Mouse (Mus musculus) cerebellum, postnatal 10 days (tissue): ENCODE data around the gene Rbpj.
"Not testable (repeated sequence)": the region's sequence is repeated elsewhere in the genome, so short reads cannot be mapped to it uniquely, and the experiment has no call there.

ENCODE experiments used
- DNase-seq, 2 experiments: peaks; one replicate each; pipeline ENCODE4 v3.0.0; 2021; ENCODE audit warnings: mixed read lengths in 2 of 2

Gene Rbpj

GRCm38 (mm10) chr5:53599116-53599515 lies 133.2 kb downstream of the Rbpj start:
- DNase-seq: no peak

GRCm38 (mm10) chr5:53602194-53602593 lies 136.2 kb downstream of the Rbpj start:
- peak in 1 of 2 experiments; percentile 16 for DNase-seq

GRCm38 (mm10) chr5:53605450-53605849 lies 139.5 kb downstream of the Rbpj start:
- DNase-seq: no peak

- no peak for DNase-seq
Measured at GRCm38 (mm10) chr5:53607230-53607996, 141.5 kb downstream of the Rbpj start.

GRCm38 (mm10) chr5:53618844-53619243 lies 152.9 kb downstream of the Rbpj start:
- no peak for DNase-seq

- DNase-seq: no peak
Measured at GRCm38 (mm10) chr5:53632026-53632425, 166.1 kb downstream of the Rbpj start.

GRCm38 (mm10) chr5:53636795-53637194 lies 170.8 kb downstream of the Rbpj start:
- no peak for DNase-seq

GRCm38 (mm10) chr5:53637206-53637605 lies 171.3 kb downstream of the Rbpj start:
- no peak for DNase-seq

- peak; percentile 23 to 46 for DNase-seq
Measured at GRCm38 (mm10) chr5:53638647-53639046, 172.7 kb downstream of the Rbpj start.

- DNase-seq: no peak
Measured at GRCm38 (mm10) chr5:53646669-53647068, 180.7 kb downstream of the Rbpj start.

- DNase-seq: no peak
Measured at GRCm38 (mm10) chr5:53647358-53647757, 181.4 kb downstream of the Rbpj start.

GRCm38 (mm10) chr5:53656596-53656995 lies 190.6 kb downstream of the Rbpj start:
- DNase-seq: no peak

GRCm38 (mm10) chr5:53657925-53658324 lies 192.0 kb downstream of the Rbpj start:
- peak; percentile 50 to 59 for DNase-seq

GRCm38 (mm10) chr5:53661508-53661907 lies 195.6 kb downstream of the Rbpj start:
- no peak for DNase-seq

- no peak for DNase-seq
Measured at GRCm38 (mm10) chr5:53662413-53662812, 196.5 kb downstream of the Rbpj start.

- DNase-seq: no peak
Measured at GRCm38 (mm10) chr5:53663665-53664064, 197.7 kb downstream of the Rbpj start.

GRCm38 (mm10) chr5:53668021-53668420 lies 202.1 kb downstream of the Rbpj start:
- no peak for DNase-seq

GRCm38 (mm10) chr5:53670321-53670938 lies 204.5 kb downstream of the Rbpj start:
- DNase-seq: no peak

- no peak for DNase-seq
Measured at GRCm38 (mm10) chr5:53671507-53671906, 205.6 kb downstream of the Rbpj start.

GRCm38 (mm10) chr5:53672352-53672751 lies 206.4 kb downstream of the Rbpj start:
- peak; percentile 90 to 92 for DNase-seq

- not testable (repeated sequence) for DNase-seq
Measured at GRCm38 (mm10) chr5:53673493-53674150, 207.7 kb downstream of the Rbpj start.

- DNase-seq: no peak
Measured at GRCm38 (mm10) chr5:53676671-53677070, 210.7 kb downstream of the Rbpj start.

GRCm38 (mm10) chr5:53678036-53678767 lies 212.2 kb downstream of the Rbpj start:
- DNase-seq: no peak
